Mouse (Mus musculus): ENCODE measurements at regions not wholly inside any gene's neighbourhood (a gene's known extent, or its start where the extent isn't known, plus 50 kb on each side); places are given as distances from the start of the nearest gene placed in this dataset.
"Not testable (repeated sequence)": the region's sequence is repeated elsewhere in the genome, so short reads cannot be mapped to it uniquely, and the experiment has no call there.

GRCm38 (mm10) chr13:97341218-97341889 is 100.4 kb downstream of the Enc1 start:
- ATAC-seq (ENCODE audit: borderline replicate concordance, extremely low read depth, low FRiP score, low TSS enrichment) = no peak

GRCm38 (mm10) chr13:97337954-97338353 is 97.0 kb downstream of the Enc1 start:
- H3K27me3 ChIP-seq = no peaks in the 10 kb centered on the region; the same call in 1 of the 2 replicates
- no peak overlapping the region for H3K4me3 ChIP-seq
- H3K27ac ChIP-seq = peak overlapping the region; percentile 52; the same call in 1 of the 2 replicates
- peaks cover 16% of the 10 kb centered on the region for H3K4me1 ChIP-seq
- 23% methylated on average over 3 of the region's 3 CpGs for WGBS
- ATAC-seq (ENCODE audit: borderline replicate concordance, extremely low read depth, low FRiP score, low TSS enrichment) = no peak; the same call in 1 of the 2 replicates
- H3K36me3 ChIP-seq = no peaks in the 10 kb centered on the region
- no peak overlapping the region for H3K4me2 ChIP-seq
- no peaks in the 10 kb centered on the region; the same call in 1 of the 2 replicates for H3K9me3 ChIP-seq
- no peak overlapping the region for H3K9ac ChIP-seq

More at GRCm38 (mm10) chr13:97341218-97341889, 100.4 kb downstream of the Enc1 start:
- Histone ChIP-seq H3K27ac (no peak overlapping the region), H3K4me3 (no peak overlapping the region), H3K4me1 (peaks cover 14% of the 10 kb centered on the region), H3K27me3 (no peaks in the 10 kb centered on the region), H3K9me3 (no peaks in the 10 kb centered on the region; the same call in 1 of the 2 replicates), H3K4me2 (no peak overlapping the region), H3K9ac (no peak overlapping the region), H3K36me3 (no peaks in the 10 kb centered on the region)
- WGBS = 38% methylated on average over 7 of the region's 7 CpGs

- Histone ChIP-seq H3K9me3 (no peaks in the 10 kb centered on the region), H3K4me1 (peaks cover 16% of the 10 kb centered on the region), H3K27me3 (no peaks in the 10 kb centered on the region; the same call in 1 of the 2 replicates), H3K4me2 (no peak overlapping the region), H3K27ac (no peak overlapping the region), H3K9ac (no peak overlapping the region), H3K4me3 (no peak overlapping the region), H3K36me3 (no peaks in the 10 kb centered on the region)
- peak; percentile 81 for ATAC-seq (ENCODE audit: borderline replicate concordance, extremely low read depth, low FRiP score, low TSS enrichment)
- 46% methylated on average over 10 of the region's 10 CpGs for whole genome bisulfite sequencing
Measured at GRCm38 (mm10) chr13:97337296-97337731, 96.4 kb downstream of the Enc1 start.

- 30% methylated on average over 10 of the region's 10 CpGs for WGBS
- Histone ChIP-seq H3K36me3 (no peaks in the 10 kb centered on the region), H3K4me3 (no peak overlapping the region), H3K9me3 (no peaks in the 10 kb centered on the region), H3K9ac (no peak overlapping the region), H3K27ac (no peak overlapping the region), H3K4me1 (peaks cover 10% of the 10 kb centered on the region), H3K27me3 (no peaks in the 10 kb centered on the region; the same call in 1 of the 2 replicates), H3K4me2 (no peak overlapping the region)
- no peak for ATAC-seq (ENCODE audit: borderline replicate concordance, extremely low read depth, low FRiP score, low TSS enrichment)
Measured at GRCm38 (mm10) chr13:97333801-97334534, 93.1 kb downstream of the Enc1 start.

- ATAC-seq (ENCODE audit: borderline replicate concordance, extremely low read depth, low FRiP score, low TSS enrichment) = no peak
- 83% methylated on average over 14 of the region's 14 CpGs for WGBS
- H3K9me3 ChIP-seq = no peaks in the 10 kb centered on the region
Measured at GRCm38 (mm10) chr13:97331072-97331471, 90.2 kb downstream of the Enc1 start.

GRCm38 (mm10) chr13:97321307-97321706 is 80.4 kb downstream of the Enc1 start:
- WGBS = 81% methylated on average over 4 of the region's 4 CpGs
- not testable (repeated sequence) for H3K9me3 ChIP-seq; H3K27ac ChIP-seq; H3K4me2 ChIP-seq; H3K27me3 ChIP-seq; H3K9ac ChIP-seq; H3K4me3 ChIP-seq; H3K36me3 ChIP-seq; H3K4me1 ChIP-seq; ATAC-seq (ENCODE audit: borderline replicate concordance, extremely low read depth, low FRiP score, low TSS enrichment)

More at GRCm38 (mm10) chr13:97331072-97331471, 90.2 kb downstream of the Enc1 start:
- Histone ChIP-seq H3K27me3 (no peaks in the 10 kb centered on the region; the same call in 1 of the 2 replicates), H3K4me2 (no peak overlapping the region), H3K27ac (no peak overlapping the region), H3K4me3 (no peak overlapping the region), H3K36me3 (no peaks in the 10 kb centered on the region), H3K4me1 (0 out of 2 replicates have a peak, but pooled peaks cover 2% of the 10 kb centered on the region), H3K9ac (no peak overlapping the region)

GRCm38 (mm10) chr13:97320756-97321155 is 79.9 kb downstream of the Enc1 start:
- no peak overlapping the region for H3K4me3 ChIP-seq
- no peaks in the 10 kb centered on the region for H3K36me3 ChIP-seq
- no peak overlapping the region for H3K9ac ChIP-seq
- ATAC-seq (ENCODE audit: borderline replicate concordance, extremely low read depth, low FRiP score, low TSS enrichment) = no peak
- WGBS = 10% methylated on average over 3 of the region's 4 CpGs
- no peaks in the 10 kb centered on the region for H3K27me3 ChIP-seq
- no peak overlapping the region for H3K4me2 ChIP-seq
- H3K27ac ChIP-seq = no peak overlapping the region
- H3K4me1 ChIP-seq = no peaks in the 10 kb centered on the region
- H3K9me3 ChIP-seq = no peaks in the 10 kb centered on the region

GRCm38 (mm10) chr13:97320298-97320697 is 79.4 kb downstream of the Enc1 start:
- H3K4me2 ChIP-seq = no peak overlapping the region
- H3K4me1 ChIP-seq = no peaks in the 10 kb centered on the region
- ATAC-seq (ENCODE audit: borderline replicate concordance, extremely low read depth, low FRiP score, low TSS enrichment) = no peak
- WGBS = 67% methylated on average over 1 of the region's 1 CpGs
- no peak overlapping the region for H3K27ac ChIP-seq
- no peaks in the 10 kb centered on the region for H3K9me3 ChIP-seq
- H3K9ac ChIP-seq = no peak overlapping the region
- H3K27me3 ChIP-seq = no peaks in the 10 kb centered on the region
- no peak overlapping the region for H3K4me3 ChIP-seq
- no peaks in the 10 kb centered on the region for H3K36me3 ChIP-seq

- Histone ChIP-seq H3K4me2 (no peak overlapping the region), H3K9ac (no peak overlapping the region), H3K27me3 (no peaks in the 10 kb centered on the region), H3K9me3 (no peaks in the 10 kb centered on the region), H3K4me3 (no peak overlapping the region), H3K4me1 (peaks cover 9% of the 10 kb centered on the region), H3K27ac (no peak overlapping the region), H3K36me3 (no peaks in the 10 kb centered on the region)
- WGBS = 12% methylated on average over 3 of the region's 3 CpGs
- ATAC-seq (ENCODE audit: borderline replicate concordance, extremely low read depth, low FRiP score, low TSS enrichment) = no peak
Measured at GRCm38 (mm10) chr13:97317633-97318032, 76.7 kb downstream of the Enc1 start.

- Histone ChIP-seq H3K4me3 (no peak overlapping the region), H3K9me3 (no peaks in the 10 kb centered on the region), H3K36me3 (no peaks in the 10 kb centered on the region), H3K27me3 (no peaks in the 10 kb centered on the region), H3K27ac (no peak overlapping the region), H3K4me1 (peaks cover 31% of the 10 kb centered on the region), H3K9ac (no peak overlapping the region), H3K4me2 (no peak overlapping the region)
- WGBS = 60% methylated on average over 16 of the region's 16 CpGs
- no peak for ATAC-seq (ENCODE audit: borderline replicate concordance, extremely low read depth, low FRiP score, low TSS enrichment)
Measured at GRCm38 (mm10) chr13:97312420-97313370, 71.8 kb downstream of the Enc1 start.

GRCm38 (mm10) chr13:97311340-97311739 is 70.4 kb downstream of the Enc1 start:
- Histone ChIP-seq H3K9ac (no peak overlapping the region), H3K9me3 (no peaks in the 10 kb centered on the region), H3K27ac (peak overlapping the region; percentile 51; the same call in 1 of the 2 replicates), H3K4me1 (peaks cover 31% of the 10 kb centered on the region), H3K36me3 (no peaks in the 10 kb centered on the region), H3K4me3 (no peak overlapping the region), H3K27me3 (no peaks in the 10 kb centered on the region), H3K4me2 (no peak overlapping the region)
- WGBS = 27% methylated on average over 4 of the region's 4 CpGs
- no peak for ATAC-seq (ENCODE audit: borderline replicate concordance, extremely low read depth, low FRiP score, low TSS enrichment)

Measured in lung, embryonic 15.5 days (tissue).